Mouse (Mus musculus) naive thymus-derived CD4-positive, alpha-beta T cell, adult 2 months (primary cell): Measurements from ENCODE around the gene Chpf.

Experiments used
- DNase-seq: peaks from one replicate; pipeline ENCODE4 v3.0.0-alpha.2; 2011; ENCODE audit warnings: low read depth

Chpf gene

GRCm38 (mm10) chr1:75478916-75479634 is at the start of gene Chpf, which contains the start of gene Tmem198:
Chpf (minus strand) TSS chr1:75479307.
Tmem198 (plus strand) TSS chr1:75479532.
- peak; percentile 96 for DNase-seq

- DNase-seq, result no peak
Measured at GRCm38 (mm10) chr1:75524679-75525078, 45.6 kb upstream of the Chpf start.

GRCm38 (mm10) chr1:75521321-75522031 is 42.4 kb upstream of the Chpf start, which contains the start of gene Stk11ip:
Stk11ip (plus strand) TSS chr1:75521529.
- DNase-seq, result peak; percentile 93

GRCm38 (mm10) chr1:75519576-75519975 is 40.5 kb upstream of the Chpf start:
- DNase-seq, result no peak

GRCm38 (mm10) chr1:75518427-75518826 is 39.3 kb upstream of the Chpf start:
- no peak for DNase-seq

- DNase-seq, result no peak
Measured at GRCm38 (mm10) chr1:75517984-75518383, 38.9 kb upstream of the Chpf start.

- no peak for DNase-seq
Measured at GRCm38 (mm10) chr1:75516703-75517380, 37.7 kb upstream of the Chpf start.

- no peak for DNase-seq
Measured at GRCm38 (mm10) chr1:75512550-75512949, 33.4 kb upstream of the Chpf start.

GRCm38 (mm10) chr1:75511437-75512210 is 32.5 kb upstream of the Chpf start:
- DNase-seq, result no peak

- no peak for DNase-seq
Measured at GRCm38 (mm10) chr1:75510154-75510553, 31.0 kb upstream of the Chpf start.

- no peak for DNase-seq
Measured at GRCm38 (mm10) chr1:75509586-75509985, 30.5 kb upstream of the Chpf start.

- DNase-seq, result no peak
Measured at GRCm38 (mm10) chr1:75507006-75507405, 27.9 kb upstream of the Chpf start, which contains the start of gene Inha. Inha (plus strand) TSS chr1:75507077.

- no peak for DNase-seq
Measured at GRCm38 (mm10) chr1:75505956-75506831, 27.1 kb upstream of the Chpf start, which contains the start of gene Obsl1. Obsl1 (minus strand) TSS chr1:75506452.

- DNase-seq, result no peak
Measured at GRCm38 (mm10) chr1:75505159-75505955, 26.2 kb upstream of the Chpf start.

GRCm38 (mm10) chr1:75504256-75505045 is 25.3 kb upstream of the Chpf start:
- no peak for DNase-seq

GRCm38 (mm10) chr1:75503651-75503980 is 24.5 kb upstream of the Chpf start:
- DNase-seq, result no peak

- no peak for DNase-seq
Measured at GRCm38 (mm10) chr1:75502945-75503650, 24.0 kb upstream of the Chpf start.

GRCm38 (mm10) chr1:75501905-75502304 is 22.8 kb upstream of the Chpf start:
- DNase-seq, result no peak

GRCm38 (mm10) chr1:75499441-75499840 is 20.3 kb upstream of the Chpf start:
- no peak for DNase-seq
